Mouse (Mus musculus) liver, embryonic 11.5 days (tissue): ENCODE measurements around the gene Mtrf1l. TPM values are rescaled to one million over a fixed set of nuclear protein-coding genes. Genes with fewer than 3 reads are reported as not detected.

ENCODE experiments used
- ATAC-seq: fragments of 200-750 bp; cut with Nextera tagmentation; replicated peaks from 2 replicates; pipeline ENCODE4 v1.8.0; 2017; ENCODE audit warnings: moderate number of reproducible peaks, mild to moderate bottlenecking, moderate TSS enrichment, moderate library complexity; ENCODE audit not compliant: low FRiP score
- DNase-seq: peaks from one replicate; pipeline ENCODE4 v3.0.0-alpha.2; 2017; ENCODE audit warnings: low spot score
- H3K27ac ChIP-seq: fragments of 300-500 bp; sonication (generic); 2 replicates; pipeline ENCODE4 v1.5.1; 2014; ENCODE audit warnings: mild to moderate bottlenecking, low read depth, low read length, control low read depth
- H3K27me3 ChIP-seq: fragments of 300-500 bp; sonication (generic); replicated peaks from 2 replicates; pipeline ENCODE4 v1.6.1; 2014; ENCODE audit warnings: low read length, mixed read lengths; ENCODE audit not compliant: control insufficient read depth, insufficient read depth
- H3K36me3 ChIP-seq: fragments of 300-500 bp; sonication (generic); 2 replicates; pipeline ENCODE4 v1.6.1; 2014; ENCODE audit warnings: mild to moderate bottlenecking, low read length, moderate library complexity, mixed read lengths; ENCODE audit not compliant: control insufficient read depth, insufficient read depth
- H3K4me1 ChIP-seq: fragments of 300-500 bp; sonication (generic); replicated peaks from 2 replicates; pipeline ENCODE4 v1.6.1; 2014; ENCODE audit warnings: low read length, mixed read lengths; ENCODE audit not compliant: control insufficient read depth, insufficient read depth
- H3K4me2 ChIP-seq: fragments of 300-500 bp; sonication (generic); 2 replicates; pipeline ENCODE4 v1.6.1; 2014; ENCODE audit warnings: mild to moderate bottlenecking, control low read depth, moderate library complexity
- H3K4me3 ChIP-seq: fragments of 300-500 bp; sonication (generic); 2 replicates; pipeline ENCODE4 v1.5.1; 2014; ENCODE audit warnings: low read depth, low read length, control low read depth
- H3K9ac ChIP-seq: fragments of 300-500 bp; sonication (generic); 2 replicates; pipeline ENCODE4 v1.6.1; 2014; ENCODE audit warnings: low read depth, low read length, control low read depth
- H3K9me3 ChIP-seq: fragments of 300-500 bp; sonication (generic); 2 replicates; pipeline ENCODE4 v1.6.1; 2016; ENCODE audit warnings: low read length, inconsistent platforms, mixed read lengths; ENCODE audit not compliant: control insufficient read depth
- WGBS: fragments of 180-500 bp; shearing (Covaris S2); extraction: QIAGEN DNeasy Blood & Tissue Kit; methylation state at CpG from one replicate; pipeline ENCODE4 v1.1.7; 2014; 5-methylcytosine and 5-hydroxymethylcytosine counted together
- polyA plus RNA-seq: library from polyadenylated mRNA; unstranded; fragments of >200 nt; fragmentation: Nextera tagmentation; extraction: Ambion mirVana; gene quantifications from 2 replicates; pipeline ENCODE4 v1.2.1, GENCODE M21; 2014

Mtrf1l gene
- polyA plus RNA-seq, 1 experiment from 2014 or later, result 12.6 TPM

DNA sequence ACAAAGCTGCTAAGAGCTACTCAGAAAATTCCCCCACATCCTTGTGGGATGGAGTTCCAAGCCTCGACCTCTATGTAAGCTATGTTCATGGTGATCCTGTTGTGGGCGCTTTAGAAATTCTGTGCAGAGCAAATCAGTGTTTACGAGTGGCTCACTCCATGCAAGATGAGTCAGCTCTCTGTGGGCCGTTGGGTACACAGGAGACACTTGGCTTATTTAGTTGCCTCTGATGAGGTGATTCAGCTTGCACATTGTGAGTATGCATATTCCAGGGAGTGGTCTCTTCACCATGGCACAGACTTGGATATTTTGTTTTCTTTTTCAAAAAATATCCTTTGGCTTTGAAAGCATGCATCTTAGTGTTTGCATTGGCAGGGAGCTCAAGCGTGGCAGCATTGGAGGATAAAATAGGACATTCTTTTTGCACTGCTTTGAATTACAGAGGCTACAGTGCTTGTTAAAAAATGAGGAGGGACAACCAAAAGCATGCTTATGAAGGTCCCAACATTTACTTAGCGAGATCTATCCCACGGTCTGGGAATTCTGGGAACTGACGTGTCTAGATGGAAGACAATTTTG, 29.7 kb upstream of the Mtrf1l start:
- H3K4me3 ChIP-seq, result no peak overlapping the region
- DNase-seq (no peak), ATAC-seq (no peak)
- no peaks in the 10 kb centered on the region for H3K4me1 ChIP-seq
- H3K4me2 ChIP-seq, result no peak overlapping the region
- no peak overlapping the region for H3K27ac ChIP-seq
- no peaks in the 10 kb centered on the region for H3K27me3 ChIP-seq
- no peaks in the 10 kb centered on the region for H3K36me3 ChIP-seq
- no peaks in the 10 kb centered on the region for H3K9me3 ChIP-seq
- no peak overlapping the region for H3K9ac ChIP-seq
- WGBS, result 87% methylated on average over 8 of the region's 8 CpGs

DNA sequence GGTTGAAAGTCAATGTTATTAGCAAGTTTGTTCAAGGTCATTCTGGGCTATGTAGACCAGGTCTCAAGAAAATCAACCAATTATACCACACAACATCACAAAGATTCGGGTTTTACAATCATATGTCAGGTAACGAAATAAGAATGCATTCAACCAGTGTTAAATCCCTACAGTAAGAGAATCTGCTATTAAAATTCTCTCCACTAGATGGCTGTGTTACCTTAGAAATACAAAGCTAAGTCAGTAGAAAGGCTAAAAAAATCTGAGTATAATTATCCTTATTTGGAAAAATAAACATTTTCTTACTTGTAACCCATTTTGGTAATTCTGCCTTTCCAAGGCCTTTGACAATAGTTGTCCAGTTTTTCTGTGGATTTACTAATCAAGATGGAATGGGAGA, 23.2 kb upstream of the Mtrf1l start:
- ATAC-seq (no peak), DNase-seq (no peak)
- H3K36me3 ChIP-seq, result no peaks in the 10 kb centered on the region
- 44% methylated on average over 2 of the region's 2 CpGs for WGBS
- H3K4me3 ChIP-seq, result no peak overlapping the region
- H3K9ac ChIP-seq, result no peak overlapping the region
- no peak overlapping the region for H3K4me2 ChIP-seq
- H3K9me3 ChIP-seq, result no peaks in the 10 kb centered on the region
- H3K4me1 ChIP-seq, result no peaks in the 10 kb centered on the region
- no peak overlapping the region for H3K27ac ChIP-seq
- no peaks in the 10 kb centered on the region for H3K27me3 ChIP-seq

- Histone ChIP-seq H3K27me3 (no peaks in the 10 kb centered on the region), H3K9ac (no peak overlapping the region), H3K36me3 (no peaks in the 10 kb centered on the region), H3K4me1 (no peaks in the 10 kb centered on the region), H3K9me3 (no peaks in the 10 kb centered on the region), H3K27ac (no peak overlapping the region), H3K4me3 (no peak overlapping the region), H3K4me2 (no peak overlapping the region)
- 84% methylated on average over 4 of the region's 4 CpGs for WGBS
- no peak for DNase-seq
- ATAC-seq, result no peak
Measured at GRCm38 (mm10) chr10:5841369-5841768, 17.7 kb upstream of the Mtrf1l start.

- no peaks in the 10 kb centered on the region for H3K9me3 ChIP-seq
- DNase-seq, result no peak
- H3K9ac ChIP-seq, result no peak overlapping the region
- no peak overlapping the region for H3K4me3 ChIP-seq
- 58% methylated on average over 6 of the region's 6 CpGs for WGBS
- H3K4me2 ChIP-seq, result no peak overlapping the region
- peaks cover 5% of the 10 kb centered on the region; the same call in 1 of the 2 replicates for H3K36me3 ChIP-seq
- no peak for ATAC-seq
- no peaks in the 10 kb centered on the region for H3K27me3 ChIP-seq
- H3K27ac ChIP-seq, result no peak overlapping the region
- H3K4me1 ChIP-seq, result peaks cover 12% of the 10 kb centered on the region
Measured at GRCm38 (mm10) chr10:5826336-5827025, 2.8 kb upstream of the Mtrf1l start.

GRCm38 (mm10) chr10:5824779-5825178, 1.1 kb upstream of the Mtrf1l start:
- 2% methylated on average over 3 of the region's 3 CpGs for WGBS
- Histone ChIP-seq H3K36me3 (peaks cover 6% of the 10 kb centered on the region; the same call in 1 of the 2 replicates), H3K27ac (peak overlapping the region; percentile 59; the same call in 1 of the 2 replicates), H3K4me2 (peak overlapping the region; percentile 81), H3K4me1 (peaks cover 15% of the 10 kb centered on the region), H3K9ac (peak overlapping the region; percentile 61), H3K4me3 (peak overlapping the region; percentile 96), H3K27me3 (no peaks in the 10 kb centered on the region), H3K9me3 (no peaks in the 10 kb centered on the region)
- ATAC-seq (no peak; the same call in 1 of the 2 replicates), DNase-seq (no peak)

GRCm38 (mm10) chr10:5823291-5823739, 395 bp downstream of the Mtrf1l start:
- H3K36me3 ChIP-seq, result peaks cover 15% of the 10 kb centered on the region

GRCm38 (mm10) chr10:5818772-5819171, 4.9 kb downstream of the Mtrf1l start:
- Histone ChIP-seq H3K27ac (no peak overlapping the region), H3K9me3 (no peaks in the 10 kb centered on the region), H3K4me1 (peaks cover 15% of the 10 kb centered on the region), H3K36me3 (peaks cover 45% of the 10 kb centered on the region), H3K4me3 (no peak overlapping the region), H3K4me2 (no peak overlapping the region), H3K27me3 (no peaks in the 10 kb centered on the region), H3K9ac (no peak overlapping the region)
- DNase-seq (no peak), ATAC-seq (no peak)
- 87% methylated on average over 3 of the region's 3 CpGs for WGBS

More at GRCm38 (mm10) chr10:5823291-5823739, 395 bp downstream of the Mtrf1l start:
- H3K4me3 ChIP-seq, result peak overlapping the region; percentile 96
- under 1% methylated on average over 37 of the region's 37 CpGs for WGBS
- DNase-seq (peak; percentile 45), ATAC-seq (peak; percentile 2)
- no peaks in the 10 kb centered on the region for H3K27me3 ChIP-seq
- peak overlapping the region; percentile 76 for H3K4me2 ChIP-seq
- peak overlapping the region; percentile 91 for H3K27ac ChIP-seq
- peaks cover 15% of the 10 kb centered on the region for H3K4me1 ChIP-seq
- H3K9ac ChIP-seq, result peak overlapping the region; percentile 95
- H3K9me3 ChIP-seq, result no peaks in the 10 kb centered on the region

DNA sequence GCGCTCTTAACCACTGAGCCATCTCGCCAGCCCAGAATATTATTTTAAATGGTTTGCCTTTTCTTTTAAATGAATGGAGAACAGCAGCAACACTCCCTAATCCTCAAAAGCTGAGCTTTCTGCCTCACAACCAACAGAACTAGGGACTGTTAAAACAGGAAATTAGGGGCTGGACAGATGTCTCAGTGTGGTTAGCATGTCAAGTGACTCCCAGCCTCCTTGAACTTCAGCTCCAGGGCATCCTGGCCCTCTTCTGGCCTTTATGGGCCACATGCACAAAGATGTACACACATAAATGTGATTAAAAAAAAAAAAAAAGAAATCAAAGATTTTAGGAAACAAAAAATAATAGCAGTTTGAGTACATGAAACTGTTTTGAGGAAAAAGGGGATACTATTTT, 7.7 kb downstream of the Mtrf1l start:
- Histone ChIP-seq H3K4me1 (peaks cover 3% of the 10 kb centered on the region; the same call in 1 of the 2 replicates), H3K27ac (no peak overlapping the region), H3K4me3 (no peak overlapping the region), H3K27me3 (no peaks in the 10 kb centered on the region), H3K9ac (no peak overlapping the region), H3K4me2 (no peak overlapping the region), H3K9me3 (no peaks in the 10 kb centered on the region), H3K36me3 (peaks cover 52% of the 10 kb centered on the region)
- no peak for ATAC-seq
- WGBS, result 97% methylated on average over 2 of the region's 2 CpGs
- no peak for DNase-seq

GRCm38 (mm10) chr10:5813724-5814123, 10.0 kb downstream of the Mtrf1l start:
- WGBS, result 89% methylated on average over 11 of the region's 11 CpGs
- no peak overlapping the region for H3K4me2 ChIP-seq
- H3K36me3 ChIP-seq, result peaks cover 46% of the 10 kb centered on the region
- H3K9me3 ChIP-seq, result no peaks in the 10 kb centered on the region
- H3K9ac ChIP-seq, result no peak overlapping the region
- ATAC-seq (no peak), DNase-seq (no peak)
- no peak overlapping the region for H3K27ac ChIP-seq
- no peaks in the 10 kb centered on the region for H3K4me1 ChIP-seq
- H3K4me3 ChIP-seq, result no peak overlapping the region
- H3K27me3 ChIP-seq, result no peaks in the 10 kb centered on the region
